Mouse (Mus musculus): Measurements from ENCODE around the gene Esd. TPM values are rescaled to one million over a fixed set of nuclear protein-coding genes. Genes with fewer than 3 reads are reported as not detected.

Esd gene
- polyA plus RNA-seq, 1 experiment from 2014 or later: 285 TPM

DNA sequence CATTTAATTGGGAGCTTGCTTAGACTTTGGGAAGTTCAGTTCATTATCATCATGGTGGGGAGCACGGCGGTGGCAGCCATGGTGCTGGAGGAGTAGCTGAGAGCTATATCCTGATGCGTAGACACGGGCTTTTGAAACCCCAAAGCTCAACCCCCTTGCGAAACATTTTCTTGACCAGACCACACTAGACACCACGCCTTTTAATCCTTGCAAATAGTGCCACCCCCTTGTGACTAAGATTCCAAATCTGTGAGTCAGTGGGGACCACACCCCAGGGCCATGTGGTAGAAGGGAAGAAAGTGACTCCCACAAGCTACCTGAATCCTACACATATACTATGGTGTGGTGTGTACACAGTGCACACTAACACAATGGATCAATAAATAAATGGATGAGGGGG lies 4.8 kb downstream of the Esd start:
- Histone ChIP-seq H3K27ac (replicated peaks) (no peak overlapping the region), H3K36me3 (peaks cover 47% of the 10 kb centered on the region)
- WGBS: 98% methylated on average over 6 of the region's 6 CpGs

DNA sequence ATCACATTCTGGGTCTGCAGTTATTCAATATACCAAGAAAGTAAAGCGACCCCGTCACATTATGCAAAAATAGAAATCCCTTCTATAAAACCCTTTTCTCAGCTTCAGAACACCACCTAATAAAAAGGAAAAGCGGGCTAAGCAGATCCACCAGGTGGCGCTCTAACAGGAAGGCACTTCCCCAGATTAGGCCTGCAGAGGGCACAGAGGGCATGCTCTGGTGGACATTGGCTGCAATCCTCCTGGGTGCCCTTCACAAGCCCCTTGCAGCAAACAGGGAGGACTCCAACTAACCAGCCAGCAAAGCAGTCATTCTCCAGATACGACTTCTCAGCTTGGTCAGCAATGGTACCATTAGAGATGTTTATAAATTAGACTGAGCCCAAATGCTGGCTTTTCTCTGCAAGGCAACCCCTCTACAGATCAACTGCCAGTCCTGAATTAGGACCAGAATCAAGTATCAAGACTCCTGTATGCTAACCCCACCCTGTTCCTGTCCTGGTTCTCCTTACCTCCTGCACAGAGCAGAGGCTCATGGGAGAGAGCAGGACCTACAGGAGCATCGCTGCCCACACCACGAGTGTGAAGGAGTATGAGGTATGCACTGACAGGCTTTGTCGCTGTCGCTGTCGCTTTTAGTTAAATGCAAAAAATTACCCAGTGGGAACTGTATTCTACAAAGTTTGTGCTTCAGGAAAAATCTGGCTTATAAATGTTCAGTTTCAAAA lies 32.3 kb downstream of the Esd start:
- no peaks in the 10 kb centered on the region for H3K9me3 ChIP-seq
- peaks cover 4% of the 10 kb centered on the region; the same call in 1 of the 2 replicates for H3K36me3 ChIP-seq
- ATAC-seq (replicated peaks): no peak
- H3K4me2 ChIP-seq (replicated peaks): no peak overlapping the region
- no peak overlapping the region for H3K4me3 ChIP-seq
- no peak overlapping the region for H3K9ac ChIP-seq (replicated peaks)
- H3K27ac ChIP-seq (replicated peaks): no peak overlapping the region
- 58% methylated on average over 10 of the region's 10 CpGs for WGBS
- H3K4me1 ChIP-seq: no peaks in the 10 kb centered on the region
- no peaks in the 10 kb centered on the region for H3K27me3 ChIP-seq

More for the DNA sequence above, 4.8 kb downstream of the Esd start:
- ATAC-seq (replicated peaks): no peak
- Histone ChIP-seq H3K4me2 (replicated peaks) (no peak overlapping the region), H3K4me1 (peaks cover 9% of the 10 kb centered on the region), H3K27me3 (no peaks in the 10 kb centered on the region), H3K9me3 (no peaks in the 10 kb centered on the region), H3K4me3 (no peak overlapping the region), H3K9ac (replicated peaks) (no peak overlapping the region)

DNA sequence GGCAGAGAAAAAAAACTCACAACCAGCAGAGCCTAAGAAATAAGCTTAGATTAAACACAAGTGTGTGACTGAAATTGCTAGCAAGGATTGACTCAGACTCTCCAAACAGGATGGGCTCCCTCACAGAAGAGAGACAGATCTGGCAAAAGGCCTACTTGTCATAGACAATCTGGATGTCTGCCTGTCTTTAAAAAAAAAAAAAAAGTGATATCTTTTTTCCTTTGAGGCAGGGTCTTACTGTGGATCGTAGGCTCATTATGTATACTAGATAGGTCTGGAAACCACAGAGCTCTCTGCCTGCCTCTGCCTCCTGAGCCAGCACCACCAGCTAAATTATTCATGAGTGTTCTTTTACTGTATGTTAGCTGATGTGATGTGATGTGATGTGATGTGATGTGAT lies 35.8 kb downstream of the Esd start:
- WGBS: 33% methylated on average over 1 of the region's 1 CpGs
- H3K4me2 ChIP-seq (replicated peaks): no peak overlapping the region
- ATAC-seq (replicated peaks): peak; percentile 72; the same call in 1 of the 2 replicates

DNA sequence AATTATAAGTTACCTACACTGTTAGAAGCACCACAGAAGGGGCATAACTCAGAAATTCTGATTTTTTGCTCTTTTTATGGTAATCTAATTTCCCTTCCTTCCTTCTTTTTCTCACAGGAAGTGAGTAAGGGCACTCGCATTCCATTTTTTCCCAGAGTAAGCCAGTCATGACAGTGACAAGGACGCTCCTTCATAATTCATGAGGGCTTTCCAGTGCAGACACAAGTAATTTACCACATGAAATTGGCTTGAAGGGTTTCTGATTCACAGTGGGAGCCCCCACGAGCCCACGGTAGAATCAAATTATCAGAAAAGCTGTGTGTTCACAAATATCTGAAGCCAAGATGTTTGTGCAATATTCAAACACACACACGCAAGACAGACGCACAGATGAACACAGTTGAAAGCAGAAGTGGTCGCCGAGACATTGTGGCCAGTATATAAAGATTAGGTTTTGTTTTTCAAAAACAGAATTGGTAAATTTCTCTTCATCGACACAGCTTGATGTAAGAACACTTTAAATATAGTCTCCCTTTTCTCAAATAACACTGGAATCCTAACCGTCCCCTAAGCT lies 42.0 kb downstream of the Esd start:
- Histone ChIP-seq H3K9me3 (no peaks in the 10 kb centered on the region), H3K4me1 (no peaks in the 10 kb centered on the region), H3K36me3 (peaks cover 16% of the 10 kb centered on the region), H3K27ac (replicated peaks) (no peak overlapping the region), H3K9ac (replicated peaks) (no peak overlapping the region), H3K4me3 (no peak overlapping the region), H3K4me2 (replicated peaks) (no peak overlapping the region), H3K27me3 (no peaks in the 10 kb centered on the region)
- ATAC-seq (replicated peaks): no peak
- 68% methylated on average over 10 of the region's 10 CpGs for WGBS

More for the DNA sequence above, 35.8 kb downstream of the Esd start:
- Histone ChIP-seq H3K27ac (replicated peaks) (no peak overlapping the region), H3K9ac (replicated peaks) (no peak overlapping the region), H3K9me3 (no peaks in the 10 kb centered on the region), H3K27me3 (no peaks in the 10 kb centered on the region), H3K36me3 (peaks cover 17% of the 10 kb centered on the region), H3K4me3 (no peak overlapping the region), H3K4me1 (no peaks in the 10 kb centered on the region)

DNA sequence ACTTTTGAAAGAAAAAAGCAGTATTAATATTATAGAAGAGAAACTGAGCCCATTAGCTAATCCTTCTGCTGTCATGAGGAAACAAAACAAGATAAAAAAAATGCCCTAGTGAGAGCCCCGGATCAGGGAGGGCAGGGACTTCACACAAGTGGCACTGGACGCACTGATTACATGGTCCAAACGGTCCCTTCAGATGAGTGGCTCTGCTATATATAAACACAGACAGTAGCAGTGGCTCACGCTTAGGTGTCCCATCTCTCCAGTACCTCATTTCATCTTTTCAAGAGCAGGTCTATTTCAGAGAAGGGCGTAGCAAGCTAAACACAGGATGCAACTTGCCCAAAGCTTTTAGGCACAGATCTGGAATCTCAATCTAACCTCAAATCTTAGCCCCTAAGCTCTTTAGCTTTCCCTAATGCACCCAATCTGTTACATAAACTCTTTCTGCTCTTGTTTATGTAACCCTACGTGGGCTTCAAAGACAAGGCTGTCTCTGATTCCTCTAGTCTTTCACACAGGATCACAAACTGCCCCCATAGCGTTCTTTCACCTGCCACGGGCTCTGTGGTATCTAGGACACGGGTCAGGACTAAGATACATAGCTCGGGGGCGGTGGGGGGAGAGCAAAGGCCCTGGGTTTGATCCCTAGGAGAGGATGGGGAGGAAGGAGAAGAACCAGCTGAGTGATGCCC lies 52.3 kb downstream of the Esd start:
- H3K9me3 ChIP-seq: no peaks in the 10 kb centered on the region
- no peak overlapping the region for H3K9ac ChIP-seq (replicated peaks)

DNA sequence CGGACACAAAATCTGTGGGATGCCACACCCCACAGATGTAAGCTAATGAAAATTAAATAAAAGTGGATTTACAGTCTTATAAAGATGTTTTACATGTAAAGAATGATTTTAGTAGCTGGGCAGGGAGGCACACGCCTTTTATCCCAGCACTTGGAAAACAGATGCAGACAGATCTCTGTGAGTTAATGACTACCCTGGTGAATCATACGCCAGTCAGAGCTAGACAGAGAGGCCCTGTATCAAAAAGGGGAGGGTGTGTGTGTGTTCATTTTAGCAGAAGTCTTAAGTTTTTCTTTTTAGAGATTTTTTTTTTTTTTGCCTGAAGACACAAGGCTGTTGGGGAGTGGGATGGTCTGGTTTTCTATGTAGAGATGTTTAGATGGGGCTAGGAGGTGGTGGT lies 55.6 kb downstream of the Esd start:
- no peak for ATAC-seq (replicated peaks)
- Histone ChIP-seq H3K27ac (replicated peaks) (no peak overlapping the region), H3K9me3 (no peaks in the 10 kb centered on the region), H3K4me2 (replicated peaks) (no peak overlapping the region), H3K9ac (replicated peaks) (no peak overlapping the region), H3K36me3 (peaks cover 18% of the 10 kb centered on the region), H3K4me3 (no peak overlapping the region), H3K4me1 (no peaks in the 10 kb centered on the region), H3K27me3 (no peaks in the 10 kb centered on the region)
- 71% methylated on average over 3 of the region's 3 CpGs for WGBS

More for the DNA sequence above, 52.3 kb downstream of the Esd start:
- H3K4me2 ChIP-seq (replicated peaks): no peak overlapping the region
- H3K4me1 ChIP-seq: no peaks in the 10 kb centered on the region
- no peak for ATAC-seq (replicated peaks)
- no peaks in the 10 kb centered on the region for H3K27me3 ChIP-seq
- whole genome bisulfite sequencing: 92% methylated on average over 11 of the region's 11 CpGs
- H3K36me3 ChIP-seq: peaks cover 18% of the 10 kb centered on the region
- H3K27ac ChIP-seq (replicated peaks): no peak overlapping the region
- H3K4me3 ChIP-seq: no peak overlapping the region

DNA sequence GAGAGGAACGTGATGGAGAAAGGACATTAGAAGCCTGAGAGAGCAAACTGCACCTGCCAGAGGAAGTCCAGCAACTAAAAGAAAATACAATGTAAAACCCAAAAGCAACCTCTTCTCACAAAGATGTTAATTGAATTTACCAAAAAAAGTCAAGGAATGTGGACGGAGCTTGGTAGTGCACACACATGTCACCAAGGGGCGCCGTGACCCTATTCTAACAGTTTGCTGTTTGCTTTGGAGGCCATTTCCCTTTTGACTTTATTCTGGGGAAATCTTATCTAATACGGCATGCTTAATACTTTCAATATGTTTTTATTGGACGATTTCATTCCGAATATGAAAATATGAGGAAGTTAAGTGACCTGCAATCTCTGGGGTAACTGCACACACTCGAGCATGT lies 56.7 kb downstream of the Esd start:
- peaks cover 15% of the 10 kb centered on the region for H3K36me3 ChIP-seq
- H3K4me1 ChIP-seq: no peaks in the 10 kb centered on the region
- no peaks in the 10 kb centered on the region for H3K9me3 ChIP-seq
- no peak overlapping the region for H3K4me2 ChIP-seq (replicated peaks)
- no peak overlapping the region for H3K4me3 ChIP-seq
- H3K27ac ChIP-seq (replicated peaks): no peak overlapping the region
- 88% methylated on average over 8 of the region's 8 CpGs for WGBS
- no peak for ATAC-seq (replicated peaks)
- H3K9ac ChIP-seq (replicated peaks): no peak overlapping the region
- no peaks in the 10 kb centered on the region for H3K27me3 ChIP-seq

DNA sequence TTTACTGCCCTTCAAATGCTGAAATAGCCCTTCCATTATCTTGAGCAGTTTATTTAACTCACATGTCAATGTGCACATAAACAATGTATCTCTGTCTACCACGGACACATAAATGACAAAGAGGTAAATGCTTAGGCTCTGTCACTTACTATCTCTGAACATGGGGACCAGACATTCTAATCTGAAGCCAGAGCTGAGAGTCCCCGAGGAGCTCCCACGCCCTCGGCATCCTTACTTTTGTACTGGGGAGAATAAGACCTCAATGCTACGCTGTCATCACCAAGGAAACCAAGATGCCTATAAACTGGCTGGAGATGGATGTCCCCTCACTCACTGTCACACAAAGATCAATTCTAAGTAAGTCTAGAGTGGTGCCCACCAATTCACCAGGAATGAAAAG lies 58.4 kb downstream of the Esd start:
- Histone ChIP-seq H3K27me3 (no peaks in the 10 kb centered on the region), H3K36me3 (peaks cover 6% of the 10 kb centered on the region), H3K27ac (replicated peaks) (no peak overlapping the region), H3K4me2 (replicated peaks) (no peak overlapping the region), H3K9me3 (no peaks in the 10 kb centered on the region), H3K4me3 (no peak overlapping the region), H3K4me1 (no peaks in the 10 kb centered on the region), H3K9ac (replicated peaks) (no peak overlapping the region)
- 69% methylated on average over 5 of the region's 5 CpGs for WGBS
- ATAC-seq (replicated peaks): no peak

DNA sequence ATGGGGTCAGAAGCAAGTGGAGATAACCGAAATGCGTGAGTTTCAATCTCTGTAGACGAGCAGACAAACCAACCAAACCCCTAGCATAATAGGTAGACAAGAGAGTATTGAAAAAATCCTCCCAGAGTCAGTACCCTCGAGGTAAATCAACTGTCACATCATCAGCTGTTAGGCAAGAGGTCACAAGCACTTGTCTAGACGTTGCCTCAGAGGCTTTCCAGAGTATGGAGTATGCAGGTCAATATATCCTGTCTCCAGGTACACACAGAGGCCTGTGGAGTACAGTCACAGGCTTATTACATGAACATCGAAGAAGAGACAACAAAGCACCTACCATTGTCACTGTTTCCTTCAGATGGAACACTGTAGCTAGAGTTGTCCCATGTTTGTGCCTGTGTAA lies 60.7 kb downstream of the Esd start:
- ATAC-seq (replicated peaks): no peak
- no peaks in the 10 kb centered on the region for H3K27me3 ChIP-seq
- H3K27ac ChIP-seq (replicated peaks): no peak overlapping the region
- WGBS: 83% methylated on average over 6 of the region's 6 CpGs
- H3K9ac ChIP-seq (replicated peaks): no peak overlapping the region
- H3K4me2 ChIP-seq (replicated peaks): no peak overlapping the region
- no peaks in the 10 kb centered on the region for H3K9me3 ChIP-seq
- peaks cover 3% of the 10 kb centered on the region; the same call in 1 of the 2 replicates for H3K4me1 ChIP-seq
- H3K4me3 ChIP-seq: no peak overlapping the region
- H3K36me3 ChIP-seq: peaks cover 5% of the 10 kb centered on the region; the same call in 1 of the 2 replicates

DNA sequence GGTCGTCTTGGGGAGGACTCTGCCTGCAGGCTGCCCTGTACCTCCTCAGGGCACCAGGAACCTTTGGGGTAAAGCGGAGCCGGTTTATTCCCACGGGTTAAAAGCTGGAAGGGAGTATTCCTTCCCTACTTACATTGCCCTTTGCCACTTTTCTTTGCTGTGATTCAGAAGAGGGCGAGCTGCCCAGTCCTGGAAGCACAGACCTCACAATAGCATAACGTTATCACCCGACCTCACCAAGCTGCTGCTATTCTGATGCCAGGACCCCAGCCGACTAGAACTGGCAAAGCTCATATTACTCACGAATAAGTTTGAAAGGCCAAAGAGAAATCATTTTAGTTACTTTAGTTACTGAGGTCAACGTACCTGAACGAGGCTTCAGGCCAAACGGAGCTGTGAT lies 62.8 kb downstream of the Esd start:
- H3K4me3 ChIP-seq: no peak overlapping the region
- peaks cover 10% of the 10 kb centered on the region; the same call in 1 of the 2 replicates for H3K4me1 ChIP-seq
- no peak overlapping the region for H3K4me2 ChIP-seq (replicated peaks)
- 70% methylated on average over 12 of the region's 12 CpGs for WGBS
- H3K27ac ChIP-seq (replicated peaks): no peak overlapping the region
- peaks cover 5% of the 10 kb centered on the region; the same call in 1 of the 2 replicates for H3K36me3 ChIP-seq
- H3K9ac ChIP-seq (replicated peaks): no peak overlapping the region
- ATAC-seq (replicated peaks): no peak
- no peaks in the 10 kb centered on the region for H3K27me3 ChIP-seq
- H3K9me3 ChIP-seq: no peaks in the 10 kb centered on the region

DNA sequence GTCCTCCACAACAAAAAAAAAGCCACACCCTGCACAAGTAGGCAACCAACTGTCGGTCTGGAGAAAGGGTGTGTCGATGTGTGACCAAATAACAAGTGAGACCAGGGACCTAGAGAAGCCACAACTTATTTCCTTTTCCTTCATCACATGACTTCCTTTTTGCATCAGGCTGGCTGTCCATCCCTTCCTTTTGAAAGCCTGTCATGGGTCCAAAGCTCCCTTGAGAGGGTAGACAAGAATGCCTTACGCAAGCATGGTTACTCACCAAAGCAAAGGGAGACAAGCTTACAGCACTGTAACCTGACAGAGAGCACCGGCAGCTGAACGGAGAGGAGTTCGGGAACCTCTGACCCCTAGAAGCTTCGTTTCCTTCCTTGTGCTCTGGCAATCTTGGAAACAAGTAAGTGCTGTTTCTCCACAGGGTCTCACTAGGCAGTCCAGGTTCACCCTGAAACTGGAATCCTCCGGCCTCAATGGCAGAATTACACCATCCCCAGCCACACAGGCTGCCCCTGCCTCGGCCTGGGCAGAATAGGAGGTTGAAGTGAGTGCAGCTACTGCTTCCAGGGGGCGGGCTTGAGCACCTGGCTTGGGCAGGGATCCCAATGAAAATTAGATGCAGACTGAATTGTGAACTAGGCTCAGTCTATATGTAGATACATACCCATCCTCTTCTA lies 65.4 kb downstream of the Esd start:
- ATAC-seq (replicated peaks): peak; percentile 53
- H3K9ac ChIP-seq (replicated peaks): no peak overlapping the region
- no peaks in the 10 kb centered on the region for H3K27me3 ChIP-seq
- no peak overlapping the region for H3K4me2 ChIP-seq (replicated peaks)
- H3K9me3 ChIP-seq: no peaks in the 10 kb centered on the region
- H3K27ac ChIP-seq (replicated peaks): peak overlapping the region; percentile 66
- peaks cover 10% of the 10 kb centered on the region; the same call in 1 of the 2 replicates for H3K4me1 ChIP-seq
- H3K4me3 ChIP-seq: no peak overlapping the region
- 79% methylated on average over 10 of the region's 10 CpGs for WGBS
- H3K36me3 ChIP-seq: peaks cover 16% of the 10 kb centered on the region; the same call in 1 of the 2 replicates
